Mouse (Mus musculus) MEL (cell line): ENCODE results near the gene Tnpo1. TPM values are rescaled to one million over a fixed set of nuclear protein-coding genes. Genes with fewer than 3 reads are reported as not detected.
A peak's percentile ranks its signal among the peaks of the same experiment; 100 is the strongest.

ENCODE experiments used
- DNase-seq: peaks from one replicate; pipeline ENCODE4 v3.0.0; 2011; ENCODE audit warnings: low read depth, low spot score
- H3K27ac ChIP-seq: 2 replicates; pipeline ENCODE4 v1.5.1; 2012; ENCODE audit warnings: low read depth, mild to moderate bottlenecking, control low read depth, low read length, moderate library complexity; ENCODE audit not compliant: control insufficient read depth
- H3K27me3 ChIP-seq, 2 experiments: fragments of 150-350 bp in 1 of 2; sonication (generic) in 1 of 2; 2 replicates each; pipeline ENCODE4 v1.6.1; 2012; ENCODE audit warnings: low read length in 2 of 2, mild to moderate bottlenecking in 2 of 2, improper control_type of control experiment in 1 of 2, moderate library complexity in 1 of 2; ENCODE audit not compliant: insufficient read depth in 2 of 2, control insufficient read depth in 1 of 2
- H3K36me3 ChIP-seq, 2 experiments: 2 replicates each; pipeline ENCODE4 v1.6.1; 2012 to 2014; ENCODE audit warnings: low read length in 2 of 2, improper control_type of control experiment in 1 of 2, inconsistent platforms in 1 of 2, mild to moderate bottlenecking in 1 of 2; ENCODE audit not compliant: insufficient read depth in 2 of 2, control insufficient read depth in 1 of 2
- H3K4me1 ChIP-seq, 2 experiments: fragments of 150-350 bp in 1 of 2; sonication (generic) in 1 of 2; 2 replicates each; pipeline ENCODE4 v1.6.1; 2012; ENCODE audit warnings: low read length in 2 of 2, improper control_type of control experiment in 1 of 2, mild to moderate bottlenecking in 1 of 2; ENCODE audit not compliant: insufficient read depth in 2 of 2, control insufficient read depth in 1 of 2
- H3K4me3 ChIP-seq, 2 experiments: fragments of 150-350 bp in 1 of 2; sonication (generic) in 1 of 2; 2 replicates each; pipeline ENCODE4 v1.5.1; 2012; ENCODE audit warnings: low read depth in 2 of 2, low read length in 2 of 2, mild to moderate bottlenecking in 2 of 2, moderate library complexity in 2 of 2, control low read depth in 1 of 2, improper control_type of control experiment in 1 of 2; ENCODE audit not compliant: control insufficient read depth in 1 of 2, insufficient read depth in 1 of 2
- H3K79me2 ChIP-seq: 2 replicates; pipeline ENCODE4 v1.6.1; 2012; ENCODE audit warnings: mild to moderate bottlenecking, low read length, moderate library complexity; ENCODE audit not compliant: control insufficient read depth, poor library complexity, insufficient read depth
- H3K9ac ChIP-seq: 2 replicates; pipeline ENCODE4 v1.6.1; 2012; ENCODE audit warnings: low read depth, mild to moderate bottlenecking, control low read depth, low read length, moderate library complexity; ENCODE audit not compliant: control insufficient read depth, poor library complexity, severe bottlenecking
- H3K9me3 ChIP-seq: fragments of 150-350 bp; sonication (generic); replicated peaks from 2 replicates; pipeline ENCODE4 v1.6.1; 2012; ENCODE audit warnings: mild to moderate bottlenecking, low read length, improper control_type of control experiment, moderate library complexity; ENCODE audit not compliant: insufficient read depth
- BHLHE40 ChIP-seq: IDR thresholded peaks from 2 replicates; pipeline ENCODE4 v1.6.1; 2012; ENCODE audit warnings: low read depth, mild to moderate bottlenecking, inconsistent platforms, low read length, improper control_type of control experiment, borderline replicate concordance
- CHD1 ChIP-seq: IDR thresholded peaks from 2 replicates; pipeline ENCODE4 v1.6.1; 2012; ENCODE audit warnings: low read depth, mild to moderate bottlenecking, inconsistent platforms, low read length, improper control_type of control experiment
- CHD2 ChIP-seq: IDR thresholded peaks from 2 replicates; pipeline ENCODE4 v1.6.1; 2011; ENCODE audit warnings: low read length, improper control_type of control experiment
- CTCF ChIP-seq, 3 experiments: IDR thresholded peaks in 2 of 3; conservative IDR thresholded peaks in 1 of 3; 2 replicates each; pipeline ENCODE4 v1.5.1; 2011 to 2012; ENCODE audit warnings: low read length in 3 of 3, low read depth in 2 of 3, mild to moderate bottlenecking in 2 of 3, improper control_type of control experiment in 1 of 3, inconsistent platforms in 1 of 3, mixed read lengths in 1 of 3, moderate library complexity in 1 of 3; ENCODE audit not compliant: control insufficient read depth in 1 of 3, insufficient read depth in 1 of 3, poor library complexity in 1 of 3, severe bottlenecking in 1 of 3
- ELF1 ChIP-seq: IDR thresholded peaks from 2 replicates; pipeline ENCODE4 v1.6.1; 2014; ENCODE audit warnings: low read depth, mild to moderate bottlenecking, inconsistent platforms, low read length, improper control_type of control experiment, moderate library complexity
- EP300 ChIP-seq, 2 experiments: IDR thresholded peaks; 2 replicates each; pipeline ENCODE4 v1.6.1; 2011; ENCODE audit warnings: improper control_type of control experiment in 2 of 2, low read length in 2 of 2, low read depth in 1 of 2, mild to moderate bottlenecking in 1 of 2
- ETS1 ChIP-seq: IDR thresholded peaks from 2 replicates; pipeline ENCODE4 v1.6.1; 2012; ENCODE audit warnings: low read depth, mild to moderate bottlenecking, inconsistent platforms, low read length, improper control_type of control experiment, moderate library complexity
- GATA1 ChIP-seq: IDR thresholded peaks from 2 replicates; pipeline ENCODE4 v1.6.1; 2011; ENCODE audit warnings: low read depth, low read length, improper control_type of control experiment
- HCFC1 ChIP-seq: IDR thresholded peaks from 2 replicates; pipeline ENCODE4 v1.6.1; 2012; ENCODE audit warnings: low read depth, mild to moderate bottlenecking, inconsistent platforms, low read length, improper control_type of control experiment, moderate library complexity
- JUND ChIP-seq: IDR thresholded peaks from 2 replicates; pipeline ENCODE4 v1.6.1; 2011; ENCODE audit warnings: low read depth, mild to moderate bottlenecking, improper control_type of control experiment, low read length
- KAT2A ChIP-seq: conservative IDR thresholded peaks from 2 replicates; pipeline ENCODE4 v1.6.1; 2012; ENCODE audit warnings: low read depth, low read length, improper control_type of control experiment, inconsistent platforms
- MEF2A ChIP-seq: IDR thresholded peaks from 2 replicates; pipeline ENCODE4 v1.6.1; 2014; ENCODE audit warnings: low read depth, mild to moderate bottlenecking, inconsistent platforms, low read length, improper control_type of control experiment; ENCODE audit not compliant: poor library complexity, insufficient replicate concordance, severe bottlenecking; ENCODE audit errors: extremely low read depth
- MYB ChIP-seq: IDR thresholded peaks from 2 replicates; pipeline ENCODE4 v1.6.1; 2011; ENCODE audit warnings: mild to moderate bottlenecking, low read depth, low read length, improper control_type of control experiment
- MYC ChIP-seq: IDR thresholded peaks from 2 replicates; pipeline ENCODE4 v1.6.1; 2011; ENCODE audit warnings: low read depth, mild to moderate bottlenecking, low read length, improper control_type of control experiment, moderate library complexity
- NRF1 ChIP-seq: IDR thresholded peaks from 2 replicates; pipeline ENCODE4 v1.6.1; 2014; ENCODE audit warnings: low read depth, mild to moderate bottlenecking, inconsistent platforms, low read length, improper control_type of control experiment, moderate library complexity; ENCODE audit not compliant: poor library complexity, insufficient read depth, severe bottlenecking
- POLR2A ChIP-seq, 2 experiments: IDR thresholded peaks; 2 replicates each; pipeline ENCODE4 v1.6.1; 2011 to 2012; ENCODE audit warnings: low read length in 2 of 2, mild to moderate bottlenecking in 2 of 2, control low read depth in 1 of 2, improper control_type of control experiment in 1 of 2, low read depth in 1 of 2, moderate library complexity in 1 of 2; ENCODE audit not compliant: control insufficient read depth in 1 of 2, insufficient read depth in 1 of 2, poor library complexity in 1 of 2
- POLR2AphosphoS2 ChIP-seq: IDR thresholded peaks from 2 replicates; pipeline ENCODE4 v1.6.1; 2011; ENCODE audit warnings: low read length, improper control_type of control experiment
- RAD21 ChIP-seq: IDR thresholded peaks from 2 replicates; pipeline ENCODE4 v1.6.1; 2011; ENCODE audit warnings: mild to moderate bottlenecking, low read depth, low read length, improper control_type of control experiment
- RCOR1 ChIP-seq: IDR thresholded peaks from 2 replicates; pipeline ENCODE4 v1.6.1; 2012; ENCODE audit warnings: low read depth, mild to moderate bottlenecking, inconsistent platforms, low read length, improper control_type of control experiment
- SIN3A ChIP-seq: IDR thresholded peaks from 2 replicates; pipeline ENCODE4 v1.6.1; 2012; ENCODE audit warnings: low read length, improper control_type of control experiment, inconsistent platforms
- TCF12 ChIP-seq: IDR thresholded peaks from 2 replicates; pipeline ENCODE4 v1.6.1; 2014; ENCODE audit warnings: low read depth, mild to moderate bottlenecking, inconsistent platforms, low read length, improper control_type of control experiment, moderate library complexity
- USF2 ChIP-seq, 2 experiments: IDR thresholded peaks; 2 replicates each; pipeline ENCODE4 v1.6.1; 2011 to 2012; ENCODE audit warnings: improper control_type of control experiment in 2 of 2, low read length in 2 of 2, borderline replicate concordance in 1 of 2, inconsistent platforms in 1 of 2, low read depth in 1 of 2, mild to moderate bottlenecking in 1 of 2; ENCODE audit not compliant: insufficient read depth in 1 of 2
- ZC3H11A ChIP-seq: IDR thresholded peaks from 2 replicates; pipeline ENCODE4 v1.6.1; 2012; ENCODE audit warnings: low read depth, mild to moderate bottlenecking, inconsistent platforms, low read length, improper control_type of control experiment
- ZKSCAN1 ChIP-seq: IDR thresholded peaks from 2 replicates; pipeline ENCODE4 v1.6.1; 2012; ENCODE audit warnings: low read depth, mild to moderate bottlenecking, inconsistent platforms, low read length, improper control_type of control experiment, moderate library complexity
- ZMIZ1 ChIP-seq: IDR thresholded peaks from 2 replicates; pipeline ENCODE4 v1.6.1; 2012; ENCODE audit warnings: low read depth, mild to moderate bottlenecking, inconsistent platforms, low read length, improper control_type of control experiment, moderate library complexity
- ZNF384 ChIP-seq: IDR thresholded peaks from 2 replicates; pipeline ENCODE4 v1.6.1; 2012; ENCODE audit warnings: low read depth, mild to moderate bottlenecking, inconsistent platforms, low read length, improper control_type of control experiment
- polyA plus RNA-seq, 2 experiments: library from polyadenylated mRNA; stranded (reverse) in 1 of 2; unstranded in 1 of 2; fragments of >175 nt in 1 of 2; fragments of >200 nt in 1 of 2; gene quantifications; 2 replicates each; pipeline versions ENCODE4 v1.2.1 to v1.2.4; 2012; ENCODE audit warnings: low replicate concordance in 2 of 2, low read depth in 1 of 2; ENCODE audit not compliant: insufficient read length in 2 of 2, insufficient read depth in 1 of 2, missing spikeins in 1 of 2
- total RNA-seq: library from RNA; depleted of rRNA; stranded (reverse); fragments of 300-350 nt; gene quantifications from 2 replicates; pipeline ENCODE4 v1.2.3, GENCODE M21; 2012

Tnpo1 gene
- total and polyA plus RNA-seq, 3 experiments, result 48.0 to 123 (median 89.6) TPM

- TF ChIP-seq KAT2A (no peak), ETS1 (peak; percentile 95), MYB (peak; percentile 65; the same call in 1 of the 2 replicates), POLR2AphosphoS2 (peak; percentile 61; the same call in 1 of the 2 replicates), RCOR1 (no peak), JUND (no peak), EP300 (IDR thresholded peaks at IDR 0.05; ENCODE audit: low read depth in 1 of 2, low read length in 2 of 2) (peak in 1 of 2 experiments; percentile 17; a peak in 1 of 4 replicates), ZNF384 (peak; percentile 89), HCFC1 (peak; percentile 75), ZC3H11A (no peak), CHD2 (peak; percentile 79)
Observed at GRCm38 (mm10) chr13:98925486-98926212, 535 bp downstream of the Tnpo1 start (continued).

GRCm38 (mm10) chr13:98924897-98925485 is 1.2 kb downstream of the Tnpo1 start:
- no peak for TF ChIP-seq EP300 (IDR thresholded peaks at IDR 0.05; ENCODE audit: low read depth in 1 of 2, low read length in 2 of 2)
- no peak for TF ChIP-seq SIN3A
- no peak for TF ChIP-seq ZMIZ1
- no peak for TF ChIP-seq MYC
- no peak for TF ChIP-seq RCOR1
- no peak for TF ChIP-seq TCF12
- peak; percentile 52 for DNase-seq
- H3K9me3 ChIP-seq, result no peaks in the 10 kb centered on the region
- peaks cover 0 to 2% of the 10 kb centered on the region in 2 experiments; a peak in 2 of 4 replicates for H3K4me1 ChIP-seq
- peak overlapping the region; percentile 91 for H3K9ac ChIP-seq
- H3K36me3 ChIP-seq, result peaks cover 1 to 8% of the 10 kb centered on the region in 2 experiments; a peak in 3 of 4 replicates
- H3K27ac ChIP-seq, result peak overlapping the region; percentile 58
- peaks cover 49% of the 10 kb centered on the region for H3K79me2 ChIP-seq
- no peaks in the 10 kb centered on the region for H3K27me3 ChIP-seq
- peak overlapping the region; percentile 73 to 86 for H3K4me3 ChIP-seq

DNA sequence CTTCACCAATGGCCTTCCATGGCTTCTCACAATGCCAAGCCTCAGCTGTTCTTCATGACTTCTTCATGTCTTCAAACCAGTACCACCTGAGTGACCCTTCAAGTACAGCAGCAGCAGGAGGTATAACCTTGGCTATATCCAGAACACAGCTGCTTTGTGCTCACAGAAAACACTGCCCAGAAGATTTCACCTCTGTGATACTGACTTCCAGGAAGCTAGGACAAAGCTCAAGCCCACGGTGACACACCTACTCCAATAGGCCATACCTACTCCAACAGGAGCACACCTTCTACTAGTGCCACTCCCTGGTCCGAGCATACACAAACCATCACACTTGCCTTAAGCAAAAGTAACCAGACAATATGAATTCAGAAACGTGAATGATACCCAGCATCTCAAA is 3.4 kb downstream of the Tnpo1 start:
- Histone ChIP-seq H3K4me1 (peaks cover 0 to 2% of the 10 kb centered on the region in 2 experiments; a peak in 3 of 4 replicates), H3K36me3 (peaks cover 1 to 8% of the 10 kb centered on the region in 2 experiments; a peak in 3 of 4 replicates)

More for the DNA sequence above, 3.4 kb downstream of the Tnpo1 start:
- Histone ChIP-seq H3K27ac (no peak overlapping the region), H3K4me3 (no peak overlapping the region), H3K79me2 (peaks cover 60% of the 10 kb centered on the region)
- no peak for DNase-seq
- no peak for TF ChIP-seq POLR2A (IDR thresholded peaks at IDR 0.05; ENCODE audit: control insufficient read depth in 1 of 2, insufficient read depth in 1 of 2, low read depth in 1 of 2, low read length in 2 of 2, poor library complexity in 1 of 2)
- no peak for TF ChIP-seq MYC
- no peak for TF ChIP-seq MYB
- TF ChIP-seq MEF2A, result no peak
- no peak for TF ChIP-seq RAD21
- no peak for TF ChIP-seq TCF12
- TF ChIP-seq GATA1, result no peak
- TF ChIP-seq ZNF384, result no peak
- no peak for TF ChIP-seq ZKSCAN1
- no peak for TF ChIP-seq POLR2AphosphoS2
- TF ChIP-seq USF2 (IDR thresholded peaks at IDR 0.05; ENCODE audit: borderline replicate concordance in 1 of 2, insufficient read depth in 1 of 2, low read depth in 1 of 2, low read length in 2 of 2), result no peak
- TF ChIP-seq NRF1, result no peak
- no peak for TF ChIP-seq RCOR1
- TF ChIP-seq BHLHE40, result no peak
- no peak for TF ChIP-seq ELF1
- TF ChIP-seq CHD1, result no peak
- no peak for TF ChIP-seq EP300 (IDR thresholded peaks at IDR 0.05; ENCODE audit: low read depth in 1 of 2, low read length in 2 of 2)
- no peak for TF ChIP-seq CTCF (IDR thresholded peaks at IDR 0.05 in 2 of 3, conservative IDR thresholded peaks at IDR 0.05 in 1 of 3; ENCODE audit: control insufficient read depth in 1 of 3, insufficient read depth in 1 of 3, low read depth in 2 of 3, low read length in 3 of 3, poor library complexity in 1 of 3, severe bottlenecking in 1 of 3)
- TF ChIP-seq, all 39 proteins: peak for 0
- no peaks in the 10 kb centered on the region for H3K27me3 ChIP-seq
- H3K9me3 ChIP-seq, result no peaks in the 10 kb centered on the region
- H3K9ac ChIP-seq, result no peak overlapping the region
